Mouse (Mus musculus) central nervous system, embryonic 11.5 days (tissue): ENCODE measurements around the gene Gm10666. TPM values are rescaled to one million over a fixed set of nuclear protein-coding genes. Genes with fewer than 3 reads are reported as not detected.

Experiments used
- polyA plus RNA-seq: library from polyadenylated mRNA; depleted of rRNA; stranded (reverse); fragments of >200 nt; gene quantifications from 2 replicates; pipeline ENCODE4 v1.2.3, GENCODE M21; 2012; rRNA removed

Gm10666 gene
- polyA plus RNA-seq = not detected in 2 replicates

DNA sequence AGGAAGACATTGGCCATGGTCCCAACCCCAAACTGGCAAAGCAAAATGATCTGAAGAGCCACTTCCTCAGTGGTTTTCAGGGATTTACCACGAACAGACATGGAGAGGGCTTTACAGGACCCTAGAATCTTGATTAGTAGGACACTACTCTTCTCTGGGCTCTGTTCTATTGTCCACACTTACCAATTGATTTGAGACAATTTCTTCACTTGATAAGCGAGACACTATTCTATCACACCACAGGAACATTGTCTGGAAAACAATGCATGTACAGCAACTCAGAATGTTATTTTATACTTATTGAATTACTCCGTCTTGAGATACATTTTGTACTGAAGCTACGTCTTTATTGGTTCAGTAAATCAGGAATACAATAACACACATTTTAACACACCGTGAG, at the start of gene Gm10666:
Gene Gm10666 (minus strand): TSS at position 101 of the 400 bp plus-strand sequence.

DNA sequence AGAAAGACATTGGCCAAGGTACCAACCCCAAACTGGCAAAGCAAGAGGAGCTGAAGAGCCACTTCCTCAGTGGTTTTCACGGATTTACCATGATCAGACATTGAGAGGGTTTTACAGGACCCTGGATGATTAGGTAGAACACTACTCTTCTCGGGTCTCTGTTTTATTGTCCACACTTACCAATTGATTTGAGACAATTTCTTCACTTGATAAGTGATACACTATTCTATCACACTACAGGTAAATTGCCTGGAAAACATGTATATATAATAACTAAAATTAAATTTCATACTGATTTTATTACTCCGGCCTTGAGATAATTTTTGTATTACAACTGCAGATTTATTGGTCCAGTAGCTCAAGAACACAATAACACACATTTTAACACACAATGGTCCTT, 29.4 kb upstream of the Gm10666 start, which contains the start of gene Vmn1r142:
Gene Vmn1r142 (minus strand): TSS at position 101 of the 400 bp plus-strand sequence.

DNA sequence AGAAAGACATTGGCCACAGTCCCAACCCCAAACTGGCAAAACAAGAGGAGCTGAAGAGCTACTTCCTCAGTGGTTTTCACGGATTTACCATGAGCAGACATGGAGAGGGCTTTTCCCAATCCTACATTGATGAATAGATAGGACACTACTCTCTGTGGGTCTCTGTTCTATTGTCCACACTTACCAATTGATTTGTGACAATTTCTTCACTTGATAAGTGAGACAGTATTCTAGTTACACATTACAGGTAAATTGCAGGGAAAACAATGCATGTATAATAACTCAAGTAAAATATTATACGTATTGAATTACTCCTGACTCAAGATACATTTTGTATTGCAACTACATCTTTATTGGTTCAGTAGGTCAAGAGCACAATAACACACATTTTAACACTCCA, 16.4 kb downstream of the Gm10666 start, which contains the start of gene Gm16451:
Gene Gm16451 (minus strand): TSS at position 101 of the 400 bp plus-strand sequence.

Other genes starting within 250 kb of the Gm10666 start
- not detected in 2 replicates for gene Gm5891, start 213.4 kb downstream of the Gm10666 start, polyA plus RNA-seq
- not detected in 2 replicates for gene Vmn1r137, start 140.2 kb downstream of the Gm10666 start, polyA plus RNA-seq
- not detected in 2 replicates for gene Vmn1r138, start 105.8 kb downstream of the Gm10666 start, polyA plus RNA-seq
- gene Gm6176, start 78.4 kb downstream of the Gm10666 start, polyA plus RNA-seq = not detected in 2 replicates
- not detected in 2 replicates for gene Vmn1r139, start 65.7 kb downstream of the Gm10666 start, polyA plus RNA-seq
- not detected in 2 replicates for gene Gm16451, start 16.5 kb downstream of the Gm10666 start, polyA plus RNA-seq
- gene Vmn1r142, start 29.3 kb upstream of the Gm10666 start, polyA plus RNA-seq = not detected in 2 replicates
- not detected in 2 replicates for gene Vmn1r143, start 54.6 kb upstream of the Gm10666 start, polyA plus RNA-seq
- gene Gm8653, start 66.5 kb upstream of the Gm10666 start, polyA plus RNA-seq = not detected in 2 replicates
- not detected in 2 replicates for gene Gm8453, start 94.7 kb upstream of the Gm10666 start, polyA plus RNA-seq
- gene Gm4187, start 195.0 kb upstream of the Gm10666 start, polyA plus RNA-seq = not detected in 2 replicates
- gene Gm8660, start 236.3 kb upstream of the Gm10666 start, polyA plus RNA-seq = not detected in 2 replicates